Mouse (Mus musculus): ENCODE results near the gene Nmi. TPM values are rescaled to one million over a fixed set of nuclear protein-coding genes. Genes with fewer than 3 reads are reported as not detected.

Gene Nmi
- polyA plus RNA-seq, 1 experiment from 2014 or later: 7.0 TPM

DNA sequence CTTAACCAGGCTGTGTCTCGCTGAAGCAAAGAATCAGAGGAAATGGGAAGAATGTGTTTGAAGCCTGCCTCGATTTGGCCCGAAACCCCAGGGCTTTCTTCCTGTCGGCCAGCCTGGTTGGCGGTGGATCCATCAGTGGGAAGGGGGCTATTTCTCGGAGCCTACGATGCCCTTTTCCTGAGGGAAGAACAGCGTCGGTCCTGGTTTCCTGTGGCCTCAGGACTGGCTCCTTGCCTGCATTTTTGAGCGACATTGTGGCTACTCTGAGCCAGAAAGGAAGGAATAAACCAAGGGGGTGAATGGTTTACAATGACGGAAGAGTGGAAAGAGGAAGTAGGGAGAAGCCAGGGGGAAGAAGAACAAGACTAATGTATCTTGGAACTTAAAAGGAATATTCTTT lies 8.3 kb upstream of the Nmi start:
- WGBS: 57% methylated on average over 11 of the region's 11 CpGs
- Histone ChIP-seq H3K27me3 (ENCODE audit: insufficient read depth, poor library complexity, severe bottlenecking) (no peaks in the 10 kb centered on the region), H3K4me3 (no peak overlapping the region), H3K27ac (0 out of 2 replicates have a peak overlapping the region, but pooled peaks have one; percentile 29), H3K36me3 (no peaks in the 10 kb centered on the region), H3K9me3 (no peaks in the 10 kb centered on the region), H3K4me1 (replicated peaks) (no peaks in the 10 kb centered on the region)
- peak; percentile 4 for DNase-seq (ENCODE audit: low spot score)

DNA sequence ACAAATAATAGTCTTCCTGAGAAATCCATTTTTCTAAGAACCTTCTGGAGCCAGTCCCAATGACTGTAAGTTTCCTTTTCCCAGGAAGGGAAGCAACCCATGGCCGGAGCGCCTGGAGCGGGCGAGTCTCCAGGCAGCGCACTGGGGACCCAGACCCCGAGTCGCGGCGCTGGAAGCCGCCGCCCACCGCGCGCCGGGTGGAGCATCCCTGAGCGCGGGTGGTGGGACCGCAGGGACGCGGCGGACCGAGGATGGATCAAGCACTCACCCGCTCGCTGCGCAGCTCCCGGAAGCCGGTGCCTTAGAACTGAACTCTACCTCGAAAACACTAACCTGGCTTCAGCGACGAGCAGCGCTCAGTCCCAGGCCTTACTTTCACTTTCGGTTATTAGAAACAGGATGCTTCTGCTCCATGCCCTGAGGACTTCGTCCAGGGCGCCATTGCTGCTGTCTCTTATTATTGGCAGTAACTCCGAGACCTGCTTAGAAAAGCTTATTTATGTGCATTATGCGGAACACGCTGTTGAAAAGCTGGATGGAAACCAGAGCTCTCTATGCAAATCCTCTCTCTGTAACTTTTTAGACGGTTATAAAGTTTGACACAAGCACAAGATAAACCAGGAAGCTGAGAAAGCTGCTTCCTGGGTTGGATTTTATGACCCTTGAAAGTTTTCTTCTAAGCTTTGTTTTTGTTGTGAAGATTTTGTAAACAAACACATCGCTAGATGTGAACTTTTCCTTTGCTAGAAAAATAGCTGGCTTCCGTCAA lies 469 bp downstream of the Nmi start:
- Histone ChIP-seq H3K9me3 (no peaks in the 10 kb centered on the region), H3K36me3 (no peaks in the 10 kb centered on the region), H3K4me1 (replicated peaks) (peaks cover 4% of the 10 kb centered on the region; the same call in 1 of the 2 replicates), H3K27me3 (ENCODE audit: insufficient read depth, poor library complexity, severe bottlenecking) (no peaks in the 10 kb centered on the region), H3K4me3 (peak overlapping the region; percentile 68), H3K27ac (peak overlapping the region; percentile 89)
- DNase-seq (ENCODE audit: low spot score): peak; percentile 69
- WGBS: 5% methylated on average over 40 of the region's 40 CpGs

DNA sequence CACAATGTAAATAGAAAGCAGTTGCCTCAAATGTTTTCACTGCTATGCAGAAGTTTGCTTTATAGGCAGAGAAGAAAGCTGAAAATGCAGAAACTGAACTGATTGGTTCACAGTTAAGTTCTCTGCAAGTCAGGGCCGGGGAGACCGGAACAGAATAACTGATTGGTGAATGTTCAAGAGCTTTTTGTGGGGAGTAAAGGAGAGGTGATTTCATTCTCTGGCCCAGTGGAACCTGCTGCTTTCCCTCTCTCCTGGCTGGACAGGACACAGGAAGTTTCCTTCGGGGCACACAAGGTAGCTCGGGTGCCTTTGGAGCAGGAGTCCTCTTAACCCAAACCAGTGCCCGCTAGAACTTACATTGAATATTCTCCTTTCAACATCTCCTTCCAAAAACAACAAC lies 1.2 kb downstream of the Nmi start:
- peaks cover 4% of the 10 kb centered on the region; the same call in 1 of the 2 replicates for H3K4me1 ChIP-seq (replicated peaks)
- H3K36me3 ChIP-seq: no peaks in the 10 kb centered on the region
- H3K9me3 ChIP-seq: no peaks in the 10 kb centered on the region
- WGBS: 74% methylated on average over 5 of the region's 5 CpGs
- H3K4me3 ChIP-seq: peak overlapping the region; percentile 68
- no peak overlapping the region for H3K27ac ChIP-seq
- H3K27me3 ChIP-seq (ENCODE audit: insufficient read depth, poor library complexity, severe bottlenecking): no peaks in the 10 kb centered on the region
- peak; percentile 3 for DNase-seq (ENCODE audit: low spot score)

DNA sequence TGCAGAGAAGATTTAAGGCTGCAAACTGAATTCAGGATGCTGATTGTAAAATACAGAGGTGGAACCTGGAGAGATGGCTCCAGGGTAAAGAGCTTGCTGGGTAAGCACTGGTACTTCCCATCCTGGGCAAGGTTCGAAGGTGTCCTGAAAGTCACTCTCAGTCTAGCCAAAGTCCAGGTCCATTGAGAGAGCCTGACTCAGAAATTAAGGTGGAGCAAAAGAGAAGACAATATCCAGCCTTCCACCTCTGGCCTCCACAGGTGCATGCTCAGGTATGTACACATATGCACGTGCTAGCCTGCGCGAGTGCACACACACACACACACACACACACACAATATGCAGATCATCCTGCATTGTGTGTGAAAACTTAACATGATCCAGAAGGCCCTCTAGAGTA lies 2.4 kb downstream of the Nmi start:
- Histone ChIP-seq H3K27me3 (ENCODE audit: insufficient read depth, poor library complexity, severe bottlenecking) (no peaks in the 10 kb centered on the region), H3K4me1 (replicated peaks) (peaks cover 4% of the 10 kb centered on the region; the same call in 1 of the 2 replicates), H3K4me3 (no peak overlapping the region), H3K27ac (no peak overlapping the region), H3K36me3 (no peaks in the 10 kb centered on the region), H3K9me3 (no peaks in the 10 kb centered on the region)
- DNase-seq (ENCODE audit: low spot score): no peak
- WGBS: 97% methylated on average over 4 of the region's 4 CpGs

DNA sequence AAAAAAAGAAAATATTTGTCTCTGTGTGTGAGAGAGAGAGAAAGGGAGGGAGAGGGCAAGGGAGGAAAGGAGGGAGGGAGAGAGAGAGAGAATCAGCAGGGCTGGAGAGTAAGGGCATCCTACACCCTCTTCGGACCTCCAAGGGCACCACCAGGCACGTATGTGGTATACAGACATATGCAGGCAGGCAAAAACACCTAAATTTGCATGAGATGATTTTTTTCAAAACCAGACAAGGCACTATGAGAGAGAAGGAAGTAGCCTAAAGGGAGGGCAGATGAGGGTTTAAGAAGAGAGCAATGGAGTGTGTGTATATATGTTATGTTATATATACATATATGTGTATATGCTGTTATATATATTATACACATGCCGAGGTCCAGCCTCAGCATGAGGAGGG lies 6.0 kb downstream of the Nmi start:
- Histone ChIP-seq H3K27me3 (ENCODE audit: insufficient read depth, poor library complexity, severe bottlenecking) (no peaks in the 10 kb centered on the region), H3K36me3 (no peaks in the 10 kb centered on the region), H3K4me1 (replicated peaks) (no peaks in the 10 kb centered on the region), H3K27ac (no peak overlapping the region), H3K9me3 (no peaks in the 10 kb centered on the region), H3K4me3 (no peak overlapping the region)
- WGBS: 82% methylated on average over 3 of the region's 3 CpGs
- DNase-seq (ENCODE audit: low spot score): no peak

DNA sequence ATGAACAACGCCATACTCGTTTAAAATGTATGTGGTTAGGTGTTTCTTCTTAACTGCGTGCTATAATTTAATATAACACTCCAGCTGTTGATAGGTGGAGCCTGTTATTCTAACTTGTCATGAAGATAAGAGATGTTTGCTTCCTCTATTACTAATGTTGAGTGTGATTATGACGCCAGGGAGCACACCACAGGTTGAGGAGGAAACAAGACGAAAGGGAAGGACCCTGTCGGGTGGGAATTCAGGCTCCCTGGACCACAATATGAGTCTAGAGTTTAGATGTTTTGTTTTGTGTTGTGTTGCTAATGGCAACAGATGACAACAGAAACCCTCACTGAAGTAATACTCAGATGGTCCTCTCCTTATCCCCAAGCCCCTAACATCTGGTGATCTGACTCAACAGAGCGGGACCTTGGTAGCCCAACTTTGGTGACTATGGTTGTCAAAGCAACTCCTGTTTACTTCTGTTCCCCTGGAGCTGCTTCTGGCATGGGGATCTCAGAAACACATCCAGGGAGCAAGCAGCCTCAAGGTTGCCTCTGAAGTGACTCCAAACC lies 19.6 kb downstream of the Nmi start:
- Histone ChIP-seq H3K4me1 (replicated peaks) (no peaks in the 10 kb centered on the region), H3K9me3 (no peaks in the 10 kb centered on the region), H3K4me3 (no peak overlapping the region), H3K36me3 (no peaks in the 10 kb centered on the region), H3K27ac (no peak overlapping the region), H3K27me3 (ENCODE audit: insufficient read depth, poor library complexity, severe bottlenecking) (no peaks in the 10 kb centered on the region)
- 91% methylated on average over 7 of the region's 7 CpGs for WGBS
- no peak for DNase-seq (ENCODE audit: low spot score)

DNA sequence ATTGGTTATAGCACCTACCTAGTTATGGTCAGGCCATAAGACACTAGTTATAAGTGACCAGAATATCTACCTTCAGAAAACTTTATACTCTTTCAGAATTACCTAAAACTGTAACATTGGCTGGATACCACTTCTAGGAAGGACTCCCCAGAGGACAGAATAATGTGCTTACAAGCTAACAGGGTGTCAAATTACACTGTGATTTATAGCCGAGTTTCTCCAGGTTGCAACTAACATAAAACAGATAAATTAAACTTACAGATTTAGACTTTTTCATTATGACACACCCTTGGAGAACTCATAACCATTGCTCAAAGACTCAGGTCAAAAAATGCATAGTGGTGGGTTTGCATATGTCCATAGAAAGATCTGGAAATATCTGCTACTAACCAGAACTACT lies 22.4 kb downstream of the Nmi start:
- DNase-seq (ENCODE audit: low spot score): no peak
- no peak overlapping the region for H3K27ac ChIP-seq
- no peaks in the 10 kb centered on the region for H3K27me3 ChIP-seq (ENCODE audit: insufficient read depth, poor library complexity, severe bottlenecking)
- H3K4me1 ChIP-seq (replicated peaks): no peaks in the 10 kb centered on the region
- H3K36me3 ChIP-seq: no peaks in the 10 kb centered on the region
- H3K4me3 ChIP-seq: no peak overlapping the region
- peaks cover 4% of the 10 kb centered on the region; the same call in 1 of the 2 replicates for H3K9me3 ChIP-seq
- 42% methylated on average over 1 of the region's 1 CpGs for WGBS

DNA sequence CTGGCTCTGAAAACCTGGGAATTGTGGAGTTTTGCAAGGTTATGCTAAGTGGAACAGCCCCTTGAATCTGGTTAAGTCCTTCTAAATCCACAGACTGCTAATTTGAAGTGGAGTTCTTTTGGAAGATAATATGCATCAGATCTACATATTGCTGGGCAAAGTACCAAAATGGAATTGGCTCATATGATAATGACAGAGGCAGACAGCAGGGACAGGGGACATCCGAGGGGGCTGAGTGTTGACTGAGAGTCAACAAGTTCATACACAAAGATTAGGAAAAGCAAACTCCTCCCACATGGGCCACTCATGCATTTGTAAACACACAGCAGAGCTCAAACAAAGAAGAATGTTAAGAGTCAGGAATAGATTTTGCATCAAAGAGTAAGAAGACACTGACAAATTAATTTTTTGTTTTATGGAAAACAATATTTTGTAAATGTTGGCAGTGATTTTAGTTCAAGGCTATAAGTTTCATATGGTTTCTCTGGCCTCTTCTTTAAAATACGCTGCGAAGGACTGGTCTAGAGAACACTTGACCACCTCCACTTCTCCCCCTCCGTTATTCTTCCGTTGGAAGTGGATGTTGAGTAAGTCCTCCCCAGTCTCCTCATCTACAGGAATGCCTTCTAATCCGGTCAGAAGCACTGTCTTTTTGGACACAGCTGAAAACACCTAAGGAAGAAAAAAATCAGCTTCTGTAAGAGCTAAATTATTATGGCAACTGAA lies 25.0 kb downstream of the Nmi start:
- Histone ChIP-seq H3K36me3 (no peaks in the 10 kb centered on the region), H3K4me3 (no peak overlapping the region), H3K9me3 (peaks cover 4% of the 10 kb centered on the region; the same call in 1 of the 2 replicates), H3K27me3 (ENCODE audit: insufficient read depth, poor library complexity, severe bottlenecking) (no peaks in the 10 kb centered on the region), H3K4me1 (replicated peaks) (no peaks in the 10 kb centered on the region), H3K27ac (no peak overlapping the region)
- DNase-seq (ENCODE audit: low spot score): no peak
- WGBS: 89% methylated on average over 6 of the region's 6 CpGs

DNA sequence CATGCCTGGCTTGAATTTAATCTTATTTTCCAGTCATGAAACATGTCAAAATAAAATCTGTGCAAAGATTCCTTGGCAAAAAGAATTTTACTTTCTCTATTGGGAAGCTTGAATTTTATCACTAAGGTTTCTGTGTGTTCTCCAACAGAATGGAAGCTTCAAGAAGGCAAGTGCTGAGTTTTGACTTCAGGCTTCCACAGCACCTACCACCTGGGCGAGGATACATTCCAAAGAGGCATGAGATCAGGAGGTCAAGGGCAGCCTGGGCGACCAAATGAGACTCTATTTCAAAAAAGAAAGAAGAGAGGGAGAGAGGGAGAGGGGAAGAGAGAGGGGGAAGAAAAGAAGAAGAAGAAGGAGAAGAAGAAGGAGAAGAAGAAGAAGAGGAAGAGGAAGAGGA lies 27.5 kb downstream of the Nmi start:
- no peaks in the 10 kb centered on the region for H3K4me1 ChIP-seq (replicated peaks)
- no peaks in the 10 kb centered on the region for H3K36me3 ChIP-seq
- WGBS: 64% methylated on average over 2 of the region's 2 CpGs

DNA sequence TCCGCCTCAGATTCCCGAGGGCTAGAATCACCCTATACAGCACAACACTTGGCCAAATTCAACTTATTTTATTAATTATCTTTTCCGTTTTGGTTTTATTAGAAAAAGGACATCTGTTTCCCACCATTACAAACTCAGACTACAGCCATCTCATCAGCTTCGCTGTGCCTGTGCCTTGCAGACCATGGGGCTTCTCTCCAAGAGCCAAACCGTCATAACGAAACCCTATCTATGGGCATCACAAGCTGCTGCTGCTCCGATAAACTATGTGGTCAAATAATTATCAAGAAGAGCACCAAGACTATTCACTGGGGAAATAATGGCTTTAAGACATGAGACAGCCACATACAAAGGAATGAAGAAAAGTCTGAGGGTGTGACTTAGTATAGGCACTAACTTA lies 31.5 kb downstream of the Nmi start:
- Histone ChIP-seq H3K4me1 (replicated peaks) (no peaks in the 10 kb centered on the region), H3K9me3 (peaks cover 3% of the 10 kb centered on the region; the same call in 1 of the 2 replicates), H3K27me3 (ENCODE audit: insufficient read depth, poor library complexity, severe bottlenecking) (0 out of 2 replicates have a peak, but pooled peaks cover 3% of the 10 kb centered on the region), H3K27ac (no peak overlapping the region), H3K36me3 (no peaks in the 10 kb centered on the region), H3K4me3 (no peak overlapping the region)
- WGBS: 94% methylated on average over 7 of the region's 7 CpGs
- DNase-seq (ENCODE audit: low spot score): no peak

More for the DNA sequence above, 27.5 kb downstream of the Nmi start:
- Histone ChIP-seq H3K4me3 (no peak overlapping the region), H3K9me3 (peaks cover 4% of the 10 kb centered on the region; the same call in 1 of the 2 replicates), H3K27me3 (ENCODE audit: insufficient read depth, poor library complexity, severe bottlenecking) (no peaks in the 10 kb centered on the region), H3K27ac (no peak overlapping the region)
- DNase-seq (ENCODE audit: low spot score): no peak

DNA sequence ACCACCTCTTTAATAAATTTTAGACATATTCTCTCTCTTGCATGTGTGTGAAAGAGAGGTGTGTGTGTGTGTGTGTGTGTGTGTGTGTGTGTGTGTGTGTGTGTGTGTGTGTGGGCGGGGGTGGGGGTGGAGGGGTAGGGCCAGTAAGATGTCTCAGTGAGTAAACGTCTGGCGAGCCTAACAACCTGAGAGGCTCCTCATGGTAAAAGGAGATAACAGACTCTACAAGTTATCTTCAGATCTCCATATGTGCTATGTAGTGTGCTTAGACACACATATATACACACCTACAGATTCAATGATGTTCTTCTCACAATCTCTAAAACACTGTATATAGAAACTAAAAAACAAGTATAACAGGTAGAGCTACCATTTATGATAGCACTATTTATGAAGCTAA lies 34.5 kb downstream of the Nmi start:
- H3K4me3 ChIP-seq: no peak overlapping the region
- peaks cover 16% of the 10 kb centered on the region for H3K4me1 ChIP-seq (replicated peaks)
- WGBS: 71% methylated on average over 3 of the region's 3 CpGs
- no peaks in the 10 kb centered on the region for H3K36me3 ChIP-seq
- peaks cover 16% of the 10 kb centered on the region; the same call in 1 of the 2 replicates for H3K27me3 ChIP-seq (ENCODE audit: insufficient read depth, poor library complexity, severe bottlenecking)
- no peak for DNase-seq (ENCODE audit: low spot score)
- H3K27ac ChIP-seq: no peak overlapping the region
- H3K9me3 ChIP-seq: no peaks in the 10 kb centered on the region

DNA sequence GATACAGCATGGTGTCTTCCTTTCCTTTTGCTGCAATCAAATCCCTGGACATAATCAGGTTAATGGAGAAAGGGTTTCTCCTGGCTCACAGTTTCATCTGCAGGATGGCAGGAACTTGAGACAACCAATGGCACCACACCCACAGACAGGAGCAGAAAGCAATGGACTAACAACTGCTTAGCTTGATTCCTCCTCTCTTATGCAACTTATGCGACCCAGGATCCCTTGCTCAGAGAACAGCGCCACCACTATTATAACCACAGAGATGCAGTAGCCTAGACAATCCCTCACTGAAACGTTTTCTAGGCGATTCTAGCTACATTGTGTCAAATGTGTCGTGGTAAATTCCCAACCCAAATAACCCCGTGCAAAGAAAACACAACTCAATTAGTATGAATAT lies 36.3 kb downstream of the Nmi start:
- WGBS: 70% methylated on average over 6 of the region's 6 CpGs
- DNase-seq (ENCODE audit: low spot score): no peak
- H3K36me3 ChIP-seq: no peaks in the 10 kb centered on the region
- no peak overlapping the region for H3K27ac ChIP-seq
- no peaks in the 10 kb centered on the region for H3K9me3 ChIP-seq
- peaks cover 20% of the 10 kb centered on the region; the same call in 1 of the 2 replicates for H3K27me3 ChIP-seq (ENCODE audit: insufficient read depth, poor library complexity, severe bottlenecking)
- peaks cover 18% of the 10 kb centered on the region for H3K4me1 ChIP-seq (replicated peaks)
- H3K4me3 ChIP-seq: no peak overlapping the region

DNA sequence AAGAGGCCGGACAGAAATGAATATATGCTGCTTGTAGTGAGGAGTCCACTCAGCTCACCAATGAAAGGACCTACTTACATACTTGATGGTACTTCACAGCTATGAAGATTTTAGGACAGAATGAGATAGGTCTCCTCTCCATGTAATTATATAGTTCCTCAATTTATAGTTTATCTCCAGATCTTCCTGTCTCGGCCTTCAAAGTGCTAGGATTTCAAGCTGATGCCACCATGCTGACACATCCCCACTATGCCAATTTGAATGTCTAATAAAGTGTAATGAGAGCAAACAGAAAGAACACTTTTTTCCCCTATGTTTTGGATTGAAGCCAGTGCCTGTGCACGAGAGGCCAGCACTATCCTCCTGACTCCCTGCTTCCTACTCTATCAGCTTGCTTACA lies 36.7 kb downstream of the Nmi start:
- no peak for DNase-seq (ENCODE audit: low spot score)
- Histone ChIP-seq H3K36me3 (no peaks in the 10 kb centered on the region), H3K9me3 (no peaks in the 10 kb centered on the region), H3K27ac (no peak overlapping the region), H3K4me1 (replicated peaks) (peaks cover 18% of the 10 kb centered on the region), H3K4me3 (no peak overlapping the region), H3K27me3 (ENCODE audit: insufficient read depth, poor library complexity, severe bottlenecking) (peaks cover 20% of the 10 kb centered on the region; the same call in 1 of the 2 replicates)
- 93% methylated on average over 3 of the region's 3 CpGs for WGBS

All from hindbrain, embryonic 10.5 days (tissue).